Mouse (Mus musculus): ENCODE measurements around the gene Rusc2.

Rusc2 gene

DNA sequence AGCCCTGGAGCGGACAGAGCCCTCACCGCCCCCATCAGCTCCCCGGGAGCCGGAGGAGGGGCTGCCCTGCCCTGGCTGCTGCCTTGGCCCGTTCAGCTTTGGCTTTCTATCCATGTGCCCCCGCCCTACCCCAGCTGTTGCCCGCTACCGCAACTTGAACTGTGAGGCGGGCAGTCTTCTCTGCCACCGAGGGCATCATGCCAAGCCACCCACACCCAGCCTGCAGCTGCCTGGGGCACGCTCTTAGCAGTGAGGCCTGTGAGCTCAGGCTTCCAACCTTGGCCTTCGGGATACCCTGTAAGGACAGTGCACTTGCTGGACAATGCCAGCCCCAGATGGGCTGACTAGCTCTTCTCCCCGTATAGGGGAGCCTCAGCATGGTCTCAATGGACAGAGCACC, 65.5 kb downstream of the Rusc2 start:
- DNase-seq = no peak

DNA sequence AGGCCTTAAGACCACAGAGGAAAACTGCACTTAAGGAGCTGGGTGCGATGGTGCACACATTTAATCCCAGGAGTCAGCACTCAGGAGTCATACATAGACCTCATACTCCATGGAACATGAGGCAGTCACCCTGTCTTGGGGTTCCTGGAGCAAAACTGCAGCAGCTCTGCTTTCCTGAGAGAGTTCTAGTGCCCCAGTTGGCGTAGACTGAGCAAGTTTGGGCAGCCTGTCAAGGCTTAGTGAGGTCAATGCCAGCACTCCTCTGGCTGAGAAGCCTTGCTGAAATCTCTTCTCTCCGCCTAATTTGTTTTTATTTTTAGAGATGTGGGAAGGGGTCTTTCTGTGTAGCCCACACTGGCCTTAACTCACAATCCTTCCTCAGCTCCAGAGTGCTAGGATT, 66.8 kb downstream of the Rusc2 start:
- no peak for DNase-seq

- no peak for DNase-seq
Measured at GRCm38 (mm10) chr4:43452315-43452714, 70.5 kb downstream of the Rusc2 start.

DNA sequence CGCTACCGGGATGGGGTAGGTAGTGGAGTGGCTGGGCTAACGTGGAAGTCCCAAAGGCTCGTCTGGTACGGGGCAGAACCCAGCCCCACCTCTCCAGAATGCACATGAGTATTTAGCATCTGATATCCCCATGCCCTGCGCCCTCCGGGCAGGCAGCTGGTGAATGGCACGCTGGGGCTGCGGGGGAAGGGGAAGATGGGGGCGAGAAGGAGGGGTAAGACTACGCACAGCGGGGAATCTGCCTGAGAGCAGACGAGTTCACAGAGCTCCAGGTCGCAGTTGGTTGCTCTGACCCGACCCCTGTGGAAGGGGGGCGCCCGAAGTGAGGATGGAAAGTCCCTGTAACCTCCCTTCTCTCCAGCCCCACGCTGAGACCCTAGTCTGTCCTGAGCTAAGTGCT, 71.6 kb downstream of the Rusc2 start:
- no peak for DNase-seq

DNA sequence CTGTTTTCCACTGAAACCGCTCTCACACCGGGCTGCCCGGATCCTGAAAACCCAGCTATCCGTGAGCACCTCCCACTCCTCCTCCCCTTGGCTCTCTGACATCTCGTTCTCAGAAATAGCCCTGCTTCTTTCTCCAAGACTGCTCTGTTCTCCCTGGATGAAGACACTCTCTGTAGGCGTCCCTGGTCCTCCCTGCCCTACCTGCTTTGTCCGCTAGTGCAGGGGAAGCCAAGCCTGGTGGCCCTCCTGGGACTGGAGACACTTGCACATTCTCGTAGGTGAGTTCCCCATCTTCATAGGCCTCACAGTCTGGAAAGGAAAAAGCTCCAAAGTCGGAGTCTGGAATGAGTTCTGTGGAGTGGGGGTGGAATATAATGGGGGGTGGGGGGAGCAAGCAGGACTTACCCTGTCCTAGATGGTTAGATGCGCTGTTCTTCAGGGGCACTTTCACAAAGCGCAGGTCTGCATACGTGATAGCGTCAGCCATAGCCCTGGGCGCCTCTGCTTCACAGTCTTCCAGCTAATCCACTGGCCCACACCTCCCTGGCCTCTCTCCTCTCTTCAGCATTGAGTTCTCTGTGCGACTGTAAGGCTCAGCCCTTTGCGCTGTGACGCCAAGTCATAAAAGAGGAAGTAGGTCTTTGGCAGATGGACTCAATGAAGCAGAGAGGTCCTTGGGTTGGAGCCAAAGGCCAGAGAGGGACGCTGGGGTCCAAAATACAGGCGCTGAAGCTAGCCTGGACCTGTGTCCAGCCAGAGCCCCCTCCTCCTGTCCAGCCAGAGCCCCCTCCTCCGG, 72.5 kb downstream of the Rusc2 start, which contains the start of gene Cd72:
Gene Cd72, minus strand, starts transcription at position 588 of the 796 bp plus-strand sequence.
- no peak for DNase-seq

GRCm38 (mm10) chr4:43456470-43456869, 74.7 kb downstream of the Rusc2 start:
- DNase-seq = no peak

DNA sequence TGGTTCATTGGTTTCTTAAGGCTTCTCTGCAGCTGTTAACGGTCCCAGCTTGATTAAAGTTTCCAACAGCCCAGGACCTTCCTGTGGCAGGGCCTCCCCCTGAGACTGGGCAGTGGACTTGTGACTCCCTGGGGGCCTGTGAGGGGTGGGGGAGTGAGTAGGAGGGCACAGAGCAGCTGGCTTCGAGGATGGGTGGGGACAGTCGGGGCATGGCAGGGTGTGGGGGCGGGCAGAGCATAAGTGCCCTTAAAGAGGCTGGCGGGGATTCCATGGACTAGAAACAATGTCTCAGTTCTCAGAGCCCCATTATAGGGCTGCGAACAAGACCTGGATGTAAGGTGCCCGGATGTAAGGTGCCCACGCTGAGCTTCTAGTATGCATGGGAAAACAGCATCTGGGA, 75.3 kb downstream of the Rusc2 start:
- no peak for DNase-seq

DNA sequence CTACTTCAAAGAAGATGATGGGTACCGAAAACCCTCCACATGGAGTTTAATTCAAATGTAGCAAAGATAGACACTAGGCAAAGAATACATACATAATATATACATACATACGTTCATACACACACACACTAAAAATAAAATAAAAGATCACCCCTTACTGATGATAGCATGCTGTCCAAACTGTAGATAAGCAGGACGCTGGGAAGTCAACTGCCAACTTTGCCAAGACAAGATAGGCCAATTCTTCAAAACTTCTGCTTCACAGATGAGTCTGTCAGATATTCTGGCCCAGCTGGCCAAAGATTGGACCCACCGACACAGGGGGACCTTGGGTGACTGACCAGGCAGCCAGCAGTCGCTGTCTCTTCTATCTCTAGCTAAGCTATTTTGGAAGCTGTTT, 81.3 kb downstream of the Rusc2 start:
- no peak for DNase-seq

- no peak for DNase-seq
Measured at GRCm38 (mm10) chr4:43465935-43466334, 84.2 kb downstream of the Rusc2 start.

DNA sequence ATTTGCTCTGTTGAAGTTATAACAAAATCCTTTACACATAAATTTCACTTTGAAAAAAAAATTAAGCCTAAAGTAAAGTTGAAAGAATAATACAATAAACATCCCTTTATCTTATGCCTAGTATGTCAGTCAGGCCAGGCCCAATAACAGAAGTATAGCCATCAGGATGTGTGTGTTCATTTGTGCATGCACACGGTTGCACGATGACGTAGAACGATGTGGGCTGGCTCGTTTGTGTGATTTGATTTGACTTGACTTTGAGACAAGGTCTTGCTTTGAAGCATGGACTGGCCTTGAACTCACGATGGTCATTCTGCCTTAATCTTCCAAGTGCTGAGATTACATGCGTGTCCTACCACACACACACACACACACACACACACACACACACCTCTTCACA, 85.1 kb downstream of the Rusc2 start:
- no peak for DNase-seq

DNA sequence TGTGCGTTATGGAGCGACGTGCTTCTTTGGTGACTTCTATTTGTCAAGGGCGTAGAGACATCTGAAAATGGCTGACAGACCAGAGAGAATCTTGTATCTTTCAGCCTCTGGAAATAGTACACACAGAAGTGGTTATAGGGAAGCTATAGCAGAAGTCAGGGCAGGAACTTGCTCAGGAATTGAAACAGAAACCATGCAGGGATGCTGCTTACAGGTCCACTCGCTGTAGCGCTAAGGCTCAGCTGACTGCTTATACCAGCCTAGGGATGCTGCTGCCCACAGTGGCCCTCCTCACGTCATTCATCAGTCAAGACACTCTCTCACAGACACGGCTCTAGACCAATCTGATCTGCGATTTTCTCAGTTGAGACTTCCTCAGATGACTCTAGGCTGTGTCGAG, 88.5 kb downstream of the Rusc2 start:
- DNase-seq = no peak

DNA sequence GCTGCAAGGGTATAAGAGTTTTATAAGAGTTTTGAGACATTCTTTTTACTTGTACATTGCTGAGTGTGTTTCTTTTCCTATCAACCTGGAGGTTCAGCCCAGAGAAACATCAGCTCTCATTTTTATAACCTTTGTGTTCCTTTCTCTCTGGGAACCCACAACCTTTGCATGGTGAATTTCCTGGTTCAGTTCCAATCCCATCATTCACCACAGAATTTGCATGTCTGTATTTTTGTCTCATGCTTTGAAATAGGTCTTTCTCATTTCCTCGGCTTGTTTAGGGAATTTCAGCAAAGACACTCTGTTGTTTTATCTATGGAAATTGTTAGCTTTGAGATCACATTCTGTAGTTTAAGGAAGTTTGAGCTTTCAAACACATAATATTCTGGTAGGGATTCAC, 91.9 kb downstream of the Rusc2 start:
- DNase-seq = no peak

DNA sequence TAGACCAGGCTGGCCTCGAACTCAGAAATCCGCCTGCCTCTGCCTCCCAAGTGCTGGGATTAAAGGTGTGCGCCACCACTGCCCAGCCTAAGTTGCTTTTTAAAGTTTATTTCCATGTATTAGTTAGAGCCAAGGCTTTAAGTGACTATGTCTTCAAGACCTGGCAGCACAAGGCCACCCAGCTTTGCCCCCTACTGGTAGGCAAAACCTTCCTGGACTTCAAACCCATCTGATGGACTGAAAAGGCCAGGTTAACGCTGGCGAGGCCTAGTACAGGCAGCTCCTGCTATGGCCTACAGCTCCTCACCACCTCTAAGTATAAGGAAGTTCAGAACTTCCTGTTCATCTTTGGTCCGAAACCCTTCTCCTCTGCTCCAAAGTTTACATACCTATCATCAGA, 94.8 kb downstream of the Rusc2 start:
- DNase-seq = no peak
